In the genomic region with DNA sequence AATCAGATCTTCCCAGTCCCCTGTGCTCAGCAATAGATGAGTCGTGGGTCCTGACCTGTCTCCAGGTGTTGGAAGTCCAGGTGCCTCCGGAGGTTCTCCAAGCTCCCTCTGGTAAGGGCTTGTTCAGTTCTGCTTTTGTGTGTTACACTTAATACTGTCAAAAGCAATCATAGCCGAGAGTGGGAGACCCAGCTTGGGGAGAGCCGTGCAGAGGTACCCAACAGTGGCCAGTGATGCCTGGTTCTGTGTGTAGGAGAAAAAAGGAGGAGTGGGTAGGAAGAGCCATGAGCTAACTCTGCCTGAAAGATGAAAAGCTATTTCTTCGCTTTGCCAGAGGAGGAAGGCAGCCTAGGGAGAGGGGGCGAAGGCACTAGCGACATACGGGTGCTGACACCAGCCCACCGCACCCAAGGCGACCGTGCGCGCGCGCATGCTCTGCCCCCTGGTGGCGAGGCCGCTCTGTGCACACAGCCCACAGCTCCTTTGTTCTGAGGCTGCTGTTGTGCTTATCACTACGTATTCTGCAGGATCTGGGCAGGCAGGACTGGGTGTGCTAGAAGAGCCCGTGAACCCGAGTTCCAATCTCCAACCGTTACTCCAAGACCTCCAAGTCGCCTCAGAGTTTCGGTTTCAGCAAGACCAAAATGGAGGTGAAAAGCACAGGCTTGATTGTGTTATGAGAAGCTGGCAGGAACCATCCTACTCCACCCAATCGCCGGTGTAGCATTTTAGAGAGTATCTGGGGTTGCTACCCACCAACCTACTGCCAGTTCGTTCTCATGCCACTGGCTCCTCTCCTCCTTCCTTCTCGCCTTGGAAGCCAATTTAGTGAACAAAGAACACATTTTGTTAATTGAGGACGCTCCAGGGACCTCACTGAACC, we compare ENCODE assay signal across 8 mouse cellular contexts. TPM values are rescaled to one million over a fixed set of nuclear protein-coding genes. Genes with fewer than 3 reads are reported as not detected.
DNase-seq lines count a peak whose midpoint lies in the region; ATAC-seq lines count a peak whose summit lies in the region.

No protein-coding gene starts in this region.

- ATAC-seq in embryonic facial prominence, embryonic 13.5 days (ENCODE audit: insufficient number of reproducible peaks, insufficient read depth, low FRiP score, low TSS enrichment, low read depth): peak; percentile 82
- peak; percentile 83 for ATAC-seq in heart, embryonic 11.5 days (replicated peaks; ENCODE audit: insufficient number of reproducible peaks, low FRiP score, low TSS enrichment)
- peak; percentile 90 for ATAC-seq in kidney, embryonic 15.5 days (replicated peaks; ENCODE audit: low FRiP score)
- ATAC-seq in limb, embryonic 15.5 days (ENCODE audit: insufficient number of reproducible peaks, low FRiP score, low TSS enrichment, low read depth): peak; percentile 74; the same call in 1 of the 2 replicates
- ATAC-seq in monocyte, adult 5-6 weeks (replicated peaks; ENCODE audit: insufficient number of reproducible peaks, low FRiP score, low TSS enrichment, poor library complexity, severe bottlenecking): 0 out of 2 replicates have a peak, but pooled peaks have one; percentile 31

- H3K9me3 ChIP-seq in embryonic facial prominence, embryonic 13.5 days: no peaks in the 10 kb centered on the region
- no peaks in the 10 kb centered on the region for H3K9me3 ChIP-seq in heart, embryonic 11.5 days (replicated peaks; ENCODE audit: control insufficient read depth, low read length)
- no peaks in the 10 kb centered on the region for H3K9me3 ChIP-seq in kidney, embryonic 15.5 days (replicated peaks)
- no peaks in the 10 kb centered on the region for H3K9me3 ChIP-seq in limb, embryonic 15.5 days

- H3K27me3 ChIP-seq in embryonic facial prominence, embryonic 13.5 days: peaks cover 26% of the 10 kb centered on the region
- peaks cover 23% of the 10 kb centered on the region for H3K27me3 ChIP-seq in heart, embryonic 11.5 days (ENCODE audit: control insufficient read depth, insufficient read depth, low read length)
- peaks cover 22% of the 10 kb centered on the region for H3K27me3 ChIP-seq in kidney, embryonic 15.5 days
- peaks cover 13% of the 10 kb centered on the region; the same call in 1 of the 2 replicates for H3K27me3 ChIP-seq in limb, embryonic 15.5 days

- H3K9ac ChIP-seq in embryonic facial prominence, embryonic 13.5 days: peak overlapping the region; percentile 66
- H3K9ac ChIP-seq in heart, embryonic 11.5 days (ENCODE audit: low read depth, low read length): 0 out of 2 replicates have a peak overlapping the region, but pooled peaks have one; percentile 2
- peak overlapping the region; percentile 35 for H3K9ac ChIP-seq in kidney, embryonic 15.5 days
- no peak overlapping the region for H3K9ac ChIP-seq in limb, embryonic 15.5 days

- no peaks in the 10 kb centered on the region for H3K36me3 ChIP-seq in embryonic facial prominence, embryonic 13.5 days
- no peaks in the 10 kb centered on the region for H3K36me3 ChIP-seq in heart, embryonic 11.5 days (ENCODE audit: control insufficient read depth, insufficient read depth, low read length)
- no peaks in the 10 kb centered on the region for H3K36me3 ChIP-seq in kidney, embryonic 15.5 days
- no peaks in the 10 kb centered on the region for H3K36me3 ChIP-seq in limb, embryonic 15.5 days

- H3K4me2 ChIP-seq in embryonic facial prominence, embryonic 13.5 days: peak overlapping the region; percentile 58
- H3K4me2 ChIP-seq in heart, embryonic 11.5 days: peak overlapping the region; percentile 62
- H3K4me2 ChIP-seq in kidney, embryonic 15.5 days: peak overlapping the region; percentile 73
- H3K4me2 ChIP-seq in limb, embryonic 15.5 days: peak overlapping the region; percentile 57

- H3K27ac ChIP-seq in embryonic facial prominence, embryonic 13.5 days: no peak overlapping the region
- no peak overlapping the region for H3K27ac ChIP-seq in heart, embryonic 11.5 days (ENCODE audit: low read depth, low read length)
- no peak overlapping the region for H3K27ac ChIP-seq in kidney, embryonic 15.5 days
- no peak overlapping the region for H3K27ac ChIP-seq in limb, embryonic 15.5 days

- WGBS in embryonic facial prominence, embryonic 13.5 days: 12% methylated on average over 28 of the region's 28 CpGs
- WGBS in heart, embryonic 11.5 days (ENCODE audit: insufficient replicate concordance): 12% methylated on average over 28 of the region's 28 CpGs
- WGBS in kidney, embryonic 15.5 days: 17% methylated on average over 28 of the region's 28 CpGs
- 14% methylated on average over 28 of the region's 28 CpGs for WGBS in limb, embryonic 15.5 days

- H3K4me1 ChIP-seq in embryonic facial prominence, embryonic 13.5 days: peaks cover 13% of the 10 kb centered on the region
- H3K4me1 ChIP-seq in heart, embryonic 11.5 days (ENCODE audit: control insufficient read depth, insufficient read depth, low read length): peaks cover 5% of the 10 kb centered on the region; the same call in 1 of the 2 replicates
- H3K4me1 ChIP-seq in kidney, embryonic 15.5 days: peaks cover 19% of the 10 kb centered on the region
- H3K4me1 ChIP-seq in limb, embryonic 15.5 days: peaks cover 17% of the 10 kb centered on the region

- DNase-seq in A20 (ENCODE audit: low read depth, low spot score): peak; percentile 66
- peak; percentile 78 to 83 for DNase-seq in adrenal gland, postnatal 36 days
- peak; percentile 33 to 65 for DNase-seq in spleen, postnatal 14 days (ENCODE audit: low spot score in 2 of 2)

- H3K4me3 ChIP-seq in embryonic facial prominence, embryonic 13.5 days: peak overlapping the region; percentile 31
- H3K4me3 ChIP-seq in heart, embryonic 11.5 days (ENCODE audit: low read depth, low read length): peak overlapping the region; percentile 18
- H3K4me3 ChIP-seq in kidney, embryonic 15.5 days (replicated peaks): peak overlapping the region; percentile 41
- peak overlapping the region; percentile 27 for H3K4me3 ChIP-seq in limb, embryonic 15.5 days

RNA-seq across cellular contexts. Expression of a gene that starts 37.9 kb away (rescaled TPM):
- under 1 TPM; 0.26 to 0.96 TPM for total RNA-seq in adrenal gland, postnatal 36 days (2021)
- 0.31 and 0.43 TPM in 2 replicates for polyA plus RNA-seq in embryonic facial prominence, embryonic 13.5 days (2015; fragmentation: Nextera tagmentation; extraction: Ambion mirVana)
- polyA plus RNA-seq in heart, embryonic 11.5 days (2014; fragmentation: Nextera tagmentation; extraction: Ambion mirVana): not detected in 2 replicates
- polyA plus RNA-seq in kidney, embryonic 15.5 days (2015; fragmentation: Nextera tagmentation; extraction: Ambion mirVana): not detected in 2 replicates
- 0.31 and 0.55 TPM in 2 replicates for polyA plus RNA-seq in limb, embryonic 15.5 days (2015; fragmentation: Nextera tagmentation; extraction: Ambion mirVana)
- total RNA-seq in monocyte, adult 5-6 weeks (2017): 0.11 to 4.6 TPM (median 3.1 TPM) in 3 replicates

RNA-seq across cellular contexts. Expression of a gene that starts 43.1 kb away (rescaled TPM):
- total RNA-seq in adrenal gland, postnatal 36 days (2021): 10 to 100 TPM; 14.8 to 19.4 TPM
- polyA plus RNA-seq in embryonic facial prominence, embryonic 13.5 days (2015; fragmentation: Nextera tagmentation; extraction: Ambion mirVana): 64.4 and 69.3 TPM in 2 replicates
- 59.6 and 72.2 TPM in 2 replicates for polyA plus RNA-seq in heart, embryonic 11.5 days (2014; fragmentation: Nextera tagmentation; extraction: Ambion mirVana)
- 59.6 and 60.9 TPM in 2 replicates for polyA plus RNA-seq in kidney, embryonic 15.5 days (2015; fragmentation: Nextera tagmentation; extraction: Ambion mirVana)
- 45.6 and 48.1 TPM in 2 replicates for polyA plus RNA-seq in limb, embryonic 15.5 days (2015; fragmentation: Nextera tagmentation; extraction: Ambion mirVana)
- 17.2 to 21.3 TPM (median 19.0 TPM) in 3 replicates for total RNA-seq in monocyte, adult 5-6 weeks (2017)

RNA-seq across cellular contexts. Expression of a gene that starts 59.9 kb away (rescaled TPM):
- 10 to 100 TPM; 24.7 to 36.8 TPM for total RNA-seq in adrenal gland, postnatal 36 days (2021)
- 55.5 and 55.9 TPM in 2 replicates for polyA plus RNA-seq in embryonic facial prominence, embryonic 13.5 days (2015; fragmentation: Nextera tagmentation; extraction: Ambion mirVana)
- 28.2 and 30.3 TPM in 2 replicates for polyA plus RNA-seq in heart, embryonic 11.5 days (2014; fragmentation: Nextera tagmentation; extraction: Ambion mirVana)
- polyA plus RNA-seq in kidney, embryonic 15.5 days (2015; fragmentation: Nextera tagmentation; extraction: Ambion mirVana): 48.7 and 55.4 TPM in 2 replicates
- 83.7 and 87.5 TPM in 2 replicates for polyA plus RNA-seq in limb, embryonic 15.5 days (2015; fragmentation: Nextera tagmentation; extraction: Ambion mirVana)
- 0.48 to 2.3 TPM (median 1.9 TPM) in 3 replicates for total RNA-seq in monocyte, adult 5-6 weeks (2017)

Comparison
In these comparisons a context has a peak if more than half of its experiments do, and no peak if none do; other contexts are left out.
1. ATAC-seq: peak in every context shown above with its lines; median percentile 90 in kidney, embryonic 15.5 days; 83 in heart, embryonic 11.5 days; 82 in embryonic facial prominence, embryonic 13.5 days; 74 in limb, embryonic 15.5 days; 31 in monocyte, adult 5-6 weeks.